Mouse (Mus musculus): ENCODE measurements around the gene Il9.

GRCm38 (mm10) chr13:56463261-56463660 lies 18.8 kb downstream of the Il9 start:
- no peak for TF ChIP-seq CTCF (IDR thresholded peaks at IDR 0.05; ENCODE audit: low read depth, low read length)
- no peak for TF ChIP-seq POLR2A (IDR thresholded peaks at IDR 0.05; ENCODE audit: extremely low read depth, insufficient read depth, low read length)

Data from liver, adult 2 months (tissue).